Comparison of ENCODE assay signal across 20 mouse cellular contexts in genomic region chr19:4883961-4884360, GRCm38 (mm10). TPM values are rescaled to one million over a fixed set of nuclear protein-coding genes. Genes with fewer than 3 reads are reported as not detected.
DNase-seq lines count a peak whose midpoint lies in the region; ATAC-seq and TF ChIP-seq lines count a peak whose summit lies in the region.
"Had no signal": no experiment of that assay in that cellular context is flagged by ENCODE, and none has a peak within 500 bp of the region (broad histone marks: within the 10 kb centered on the region; RNA-seq: fewer than 3 reads in every experiment).

No protein-coding gene starts in this region.

- H3K36me3 ChIP-seq in liver, embryonic 13.5 days, result peaks cover 43% of the 10 kb centered on the region
- peaks cover 10% of the 10 kb centered on the region for H3K36me3 ChIP-seq in liver, postnatal 0 days (replicated peaks; ENCODE audit: insufficient read depth, low read length)
- H3K36me3 ChIP-seq in intestine, embryonic 16.5 days (ENCODE audit: control insufficient read depth, insufficient read depth, low read length), result no peaks in the 10 kb centered on the region
- H3K36me3 ChIP-seq in forebrain, postnatal 0 days (ENCODE audit: insufficient read depth), result peaks cover 3% of the 10 kb centered on the region; the same call in 1 of the 2 replicates
- H3K36me3 ChIP-seq: heart, embryonic 15.5 days had no signal

- DNase-seq in liver, embryonic 13.5 days, result peak; percentile 61
- peak; percentile 37 for DNase-seq in liver, postnatal 0 days
- no peak for DNase-seq in urinary bladder, postnatal 25 days (ENCODE audit: low spot score)
- DNase-seq in forebrain, postnatal 0 days, result no peak
- DNase-seq: adrenal gland, adult 2 months; adrenal gland, postnatal 25 days; cerebellum, adult 11 months; cerebellum, adult 8-10 months; cerebellum, postnatal 14 days; gastrocnemius, postnatal 14 days; heart, adult 2 months; heart, postnatal 14 days had no signal

- peak overlapping the region; percentile 36 for H3K4me2 ChIP-seq in liver, embryonic 13.5 days
- peak overlapping the region; percentile 5; the same call in 1 of the 2 replicates for H3K4me2 ChIP-seq in liver, postnatal 0 days (ENCODE audit: low read depth, low read length)
- no peak overlapping the region for H3K4me2 ChIP-seq in intestine, embryonic 16.5 days (ENCODE audit: low read depth, low read length)
- H3K4me2 ChIP-seq in forebrain, postnatal 0 days (ENCODE audit: low read depth), result no peak overlapping the region
- H3K4me2 ChIP-seq: embryonic facial prominence, embryonic 13.5 days; heart, embryonic 11.5 days; heart, embryonic 15.5 days; hindbrain, embryonic 13.5 days had no signal

- H3K9ac ChIP-seq in liver, embryonic 13.5 days, result peak overlapping the region; percentile 37
- no peak overlapping the region for H3K9ac ChIP-seq in liver, postnatal 0 days (replicated peaks)
- no peak overlapping the region for H3K9ac ChIP-seq in intestine, embryonic 16.5 days (ENCODE audit: low read depth, low read length)
- H3K9ac ChIP-seq in forebrain, postnatal 0 days, result no peak overlapping the region
- H3K9ac ChIP-seq: embryonic facial prominence, embryonic 13.5 days; heart, embryonic 15.5 days; hindbrain, embryonic 13.5 days had no signal

- 0 out of 2 replicates have a peak, but pooled peaks have one; percentile 4 for TF ChIP-seq CTCF in liver, postnatal 0 days (IDR thresholded peaks at IDR 0.05; ENCODE audit: low read depth)
- no peak for TF ChIP-seq CTCF in forebrain, postnatal 0 days (IDR thresholded peaks at IDR 0.05; ENCODE audit: low read depth)

- H3K27ac ChIP-seq in liver, embryonic 13.5 days, result peak overlapping the region; percentile 78
- no peak overlapping the region for H3K27ac ChIP-seq in liver, postnatal 0 days (ENCODE audit: low read depth)
- no peak overlapping the region for H3K27ac ChIP-seq in intestine, embryonic 16.5 days (ENCODE audit: low read length)
- H3K27ac ChIP-seq in forebrain, postnatal 0 days (ENCODE audit: low read depth, low read length), result no peak overlapping the region
- H3K27ac ChIP-seq: embryonic facial prominence, embryonic 13.5 days; heart, adult 2 months; heart, embryonic 15.5 days; hindbrain, embryonic 13.5 days had no signal

- no peak overlapping the region for H3K4me3 ChIP-seq in liver, embryonic 13.5 days (replicated peaks)
- no peak overlapping the region for H3K4me3 ChIP-seq in liver, postnatal 0 days (ENCODE audit: low read depth, low read length)
- no peak overlapping the region for H3K4me3 ChIP-seq in intestine, embryonic 16.5 days (ENCODE audit: low read length)
- no peak overlapping the region for H3K4me3 ChIP-seq in forebrain, postnatal 0 days (ENCODE audit: low read depth, low read length)
- H3K4me3 ChIP-seq: embryonic facial prominence, embryonic 13.5 days; heart, adult 2 months; heart, embryonic 15.5 days; hindbrain, embryonic 13.5 days had no signal

- H3K4me1 ChIP-seq in liver, embryonic 13.5 days (replicated peaks), result peaks cover 58% of the 10 kb centered on the region
- peaks cover 11% of the 10 kb centered on the region for H3K4me1 ChIP-seq in liver, postnatal 0 days (ENCODE audit: insufficient read depth)
- no peaks in the 10 kb centered on the region for H3K4me1 ChIP-seq in intestine, embryonic 16.5 days (ENCODE audit: control insufficient read depth, insufficient read depth, low read length)
- no peaks in the 10 kb centered on the region for H3K4me1 ChIP-seq in forebrain, postnatal 0 days (ENCODE audit: insufficient read depth)

- TF ChIP-seq EP300 in liver, postnatal 0 days (IDR thresholded peaks at IDR 0.05; ENCODE audit: low read depth), result no peak

- whole genome bisulfite sequencing in liver, embryonic 13.5 days (ENCODE audit: insufficient replicate concordance), result 52% methylated on average over 4 of the region's 4 CpGs
- WGBS in liver, postnatal 0 days (ENCODE audit: insufficient replicate concordance), result 71% methylated on average over 4 of the region's 4 CpGs
- 89% methylated on average over 4 of the region's 4 CpGs for WGBS in intestine, embryonic 16.5 days
- WGBS in forebrain, postnatal 0 days, result 80% methylated on average over 4 of the region's 4 CpGs

- H3K27me3 ChIP-seq in liver, embryonic 13.5 days, result no peaks in the 10 kb centered on the region
- H3K27me3 ChIP-seq in liver, postnatal 0 days (ENCODE audit: insufficient read depth, low read length), result no peaks in the 10 kb centered on the region
- H3K27me3 ChIP-seq in intestine, embryonic 16.5 days (replicated peaks; ENCODE audit: control insufficient read depth, insufficient read depth, low read length), result no peaks in the 10 kb centered on the region
- H3K27me3 ChIP-seq in forebrain, postnatal 0 days (ENCODE audit: insufficient read depth, low read length), result no peaks in the 10 kb centered on the region
- H3K27me3 ChIP-seq: embryonic facial prominence, embryonic 13.5 days; heart, embryonic 15.5 days; hindbrain, embryonic 13.5 days had no signal

- ATAC-seq in erythroid progenitor cell, adult 5-6 weeks (replicated peaks; ENCODE audit: low FRiP score, poor library complexity, severe bottlenecking), result peak; percentile 88
- peak; percentile 93 for ATAC-seq in liver, embryonic 13.5 days (ENCODE audit: low read depth)
- ATAC-seq in liver, postnatal 0 days, result peak; percentile 92
- no peak for ATAC-seq in inflammation-experienced regulatory T-cells, adult 6 months
- ATAC-seq in intestine, embryonic 16.5 days, result no peak
- ATAC-seq in forebrain, postnatal 0 days, result no peak
- ATAC-seq: forebrain, embryonic 16.5 days had no signal

- H3K9me3 ChIP-seq in liver, embryonic 13.5 days (replicated peaks), result no peaks in the 10 kb centered on the region
- no peaks in the 10 kb centered on the region for H3K9me3 ChIP-seq in liver, postnatal 0 days (ENCODE audit: low read length)
- H3K9me3 ChIP-seq in intestine, embryonic 16.5 days (ENCODE audit: control insufficient read depth, low read length), result no peaks in the 10 kb centered on the region
- no peaks in the 10 kb centered on the region for H3K9me3 ChIP-seq in forebrain, postnatal 0 days (ENCODE audit: low read length)
- H3K9me3 ChIP-seq: embryonic facial prominence, embryonic 13.5 days; heart, embryonic 15.5 days; hindbrain, embryonic 13.5 days had no signal

RNA-seq across cellular contexts. Expression of gene Zdhhc24, which starts 5.5 kb away (rescaled TPM):
- 19.8 and 34.0 TPM in 2 replicates for total RNA-seq in erythroid progenitor cell, adult 5-6 weeks (2015; ENCODE audit: low replicate concordance)
- total RNA-seq in erythroid progenitor cell, adult 5-6 weeks (2017; ENCODE audit: low replicate concordance), result 18.0 and 24.9 TPM in 2 replicates
- polyA plus RNA-seq in liver, embryonic 13.5 days (2015; fragmentation: Nextera tagmentation; extraction: Ambion mirVana), result 11.2 and 11.5 TPM in 2 replicates
- polyA plus RNA-seq in liver, postnatal 0 days (2015; fragmentation: Nextera tagmentation; extraction: Ambion mirVana), result 4.3 and 5.4 TPM in 2 replicates
- 1 to 10 TPM; 5.1 to 6.7 (median 6.7) TPM for polyA plus RNA-seq in inflammation-experienced regulatory T-cells, adult 6 months (2017; shearing (Covaris generic))
- 10.9 and 11.1 TPM in 2 replicates for polyA plus RNA-seq in intestine, embryonic 16.5 days (2015; fragmentation: Nextera tagmentation; extraction: Ambion mirVana)
- 22.2 and 24.1 TPM in 2 replicates for total RNA-seq in forebrain, postnatal 0 days (2014; rRNA removed)
- polyA plus RNA-seq in forebrain, postnatal 0 days (2015; fragmentation: Nextera tagmentation; extraction: Ambion mirVana), result 9.1 and 15.2 TPM in 2 replicates

RNA-seq across cellular contexts. Expression of gene Actn3, which starts 6.3 kb away (rescaled TPM):
- not detected in 2 replicates for total RNA-seq in erythroid progenitor cell, adult 5-6 weeks (2015; ENCODE audit: low replicate concordance)
- 0.26 and 0.53 TPM in 2 replicates for total RNA-seq in erythroid progenitor cell, adult 5-6 weeks (2017; ENCODE audit: low replicate concordance)
- 0.74 and 0.82 TPM in 2 replicates for polyA plus RNA-seq in liver, embryonic 13.5 days (2015; fragmentation: Nextera tagmentation; extraction: Ambion mirVana)
- polyA plus RNA-seq in liver, postnatal 0 days (2015; fragmentation: Nextera tagmentation; extraction: Ambion mirVana), result 0.20 and 5.1 TPM in 2 replicates
- polyA plus RNA-seq in inflammation-experienced regulatory T-cells, adult 6 months (2017; shearing (Covaris generic)), result under 1 TPM in 1 of 3 experiments, not detected in 2; 0.36 TPM
- polyA plus RNA-seq in intestine, embryonic 16.5 days (2015; fragmentation: Nextera tagmentation; extraction: Ambion mirVana), result 1.1 and 1.3 TPM in 2 replicates
- 2.6 and 5.1 TPM in 2 replicates for total RNA-seq in forebrain, postnatal 0 days (2014; rRNA removed)
- polyA plus RNA-seq in forebrain, postnatal 0 days (2015; fragmentation: Nextera tagmentation; extraction: Ambion mirVana), result 1.8 and 2.2 TPM in 2 replicates

RNA-seq across cellular contexts. Expression of gene Bbs1, which starts 22.5 kb away (rescaled TPM):
- 0.42 and 4.0 TPM in 2 replicates for total RNA-seq in erythroid progenitor cell, adult 5-6 weeks (2015; ENCODE audit: low replicate concordance)
- total RNA-seq in erythroid progenitor cell, adult 5-6 weeks (2017; ENCODE audit: low replicate concordance), result 4.5 and 7.7 TPM in 2 replicates
- 0.80 and 1.1 TPM in 2 replicates for polyA plus RNA-seq in liver, embryonic 13.5 days (2015; fragmentation: Nextera tagmentation; extraction: Ambion mirVana)
- 0.46 and 0.66 TPM in 2 replicates for polyA plus RNA-seq in liver, postnatal 0 days (2015; fragmentation: Nextera tagmentation; extraction: Ambion mirVana)
- polyA plus RNA-seq in inflammation-experienced regulatory T-cells, adult 6 months (2017; shearing (Covaris generic)), result 1 to 10 TPM in 1 of 3 experiments, under 1 TPM in 1, not detected in 1; 0.41 to 1.0 TPM
- 2.4 and 2.8 TPM in 2 replicates for polyA plus RNA-seq in intestine, embryonic 16.5 days (2015; fragmentation: Nextera tagmentation; extraction: Ambion mirVana)
- 21.7 and 37.7 TPM in 2 replicates for total RNA-seq in forebrain, postnatal 0 days (2014; rRNA removed)
- polyA plus RNA-seq in forebrain, postnatal 0 days (2015; fragmentation: Nextera tagmentation; extraction: Ambion mirVana), result 5.4 and 7.4 TPM in 2 replicates

RNA-seq across cellular contexts. Expression of gene Ctsf, which starts 29.0 kb away (rescaled TPM):
- total RNA-seq in erythroid progenitor cell, adult 5-6 weeks (2015; ENCODE audit: low replicate concordance), result 22.0 and 71.3 TPM in 2 replicates
- total RNA-seq in erythroid progenitor cell, adult 5-6 weeks (2017; ENCODE audit: low replicate concordance), result 41.3 and 45.0 TPM in 2 replicates
- 23.6 and 25.3 TPM in 2 replicates for polyA plus RNA-seq in liver, embryonic 13.5 days (2015; fragmentation: Nextera tagmentation; extraction: Ambion mirVana)
- 49.4 and 54.4 TPM in 2 replicates for polyA plus RNA-seq in liver, postnatal 0 days (2015; fragmentation: Nextera tagmentation; extraction: Ambion mirVana)
- 1 to 10 TPM in 2 of 3 experiments, not detected in 1; 2.2 to 5.0 TPM for polyA plus RNA-seq in inflammation-experienced regulatory T-cells, adult 6 months (2017; shearing (Covaris generic))
- 24.0 and 26.3 TPM in 2 replicates for polyA plus RNA-seq in intestine, embryonic 16.5 days (2015; fragmentation: Nextera tagmentation; extraction: Ambion mirVana)
- 81.0 and 117 TPM in 2 replicates for total RNA-seq in forebrain, postnatal 0 days (2014; rRNA removed)
- polyA plus RNA-seq in forebrain, postnatal 0 days (2015; fragmentation: Nextera tagmentation; extraction: Ambion mirVana), result 74.7 and 79.4 TPM in 2 replicates

RNA-seq across cellular contexts. Expression of gene Dpp3, which starts 44.1 kb away (rescaled TPM):
- 9.0 and 13.0 TPM in 2 replicates for total RNA-seq in erythroid progenitor cell, adult 5-6 weeks (2015; ENCODE audit: low replicate concordance)
- 9.1 and 15.7 TPM in 2 replicates for total RNA-seq in erythroid progenitor cell, adult 5-6 weeks (2017; ENCODE audit: low replicate concordance)
- 59.5 and 65.1 TPM in 2 replicates for polyA plus RNA-seq in liver, embryonic 13.5 days (2015; fragmentation: Nextera tagmentation; extraction: Ambion mirVana)
- 28.9 and 30.6 TPM in 2 replicates for polyA plus RNA-seq in liver, postnatal 0 days (2015; fragmentation: Nextera tagmentation; extraction: Ambion mirVana)
- polyA plus RNA-seq in inflammation-experienced regulatory T-cells, adult 6 months (2017; shearing (Covaris generic)), result 10 to 100 TPM; 45.9 to 56.8 (median 47.7) TPM
- polyA plus RNA-seq in intestine, embryonic 16.5 days (2015; fragmentation: Nextera tagmentation; extraction: Ambion mirVana), result 137 and 138 TPM in 2 replicates
- total RNA-seq in forebrain, postnatal 0 days (2014; rRNA removed), result 67.4 and 84.2 TPM in 2 replicates
- polyA plus RNA-seq in forebrain, postnatal 0 days (2015; fragmentation: Nextera tagmentation; extraction: Ambion mirVana), result 75.2 and 76.8 TPM in 2 replicates

Comparison
In these comparisons a context has a peak if more than half of its experiments do, and no peak if none do; other contexts are left out.
1. ATAC-seq: peak in erythroid progenitor cell, adult 5-6 weeks (single experiment), liver, embryonic 13.5 days (single experiment) and liver, postnatal 0 days (single experiment); none in inflammation-experienced regulatory T-cells, adult 6 months (single experiment), intestine, embryonic 16.5 days (single experiment) and forebrain, postnatal 0 days (single experiment).
2. DNase-seq: peak in liver, embryonic 13.5 days (single experiment) and liver, postnatal 0 days (single experiment); none in urinary bladder, postnatal 25 days (single experiment) and forebrain, postnatal 0 days (single experiment).
3. H3K4me2 ChIP-seq: peak in liver, embryonic 13.5 days (single experiment) and liver, postnatal 0 days (single experiment); none in intestine, embryonic 16.5 days (single experiment) and forebrain, postnatal 0 days (single experiment).